Mouse (Mus musculus): ENCODE data around the gene Atp10a.

Atp10a gene

DNA sequence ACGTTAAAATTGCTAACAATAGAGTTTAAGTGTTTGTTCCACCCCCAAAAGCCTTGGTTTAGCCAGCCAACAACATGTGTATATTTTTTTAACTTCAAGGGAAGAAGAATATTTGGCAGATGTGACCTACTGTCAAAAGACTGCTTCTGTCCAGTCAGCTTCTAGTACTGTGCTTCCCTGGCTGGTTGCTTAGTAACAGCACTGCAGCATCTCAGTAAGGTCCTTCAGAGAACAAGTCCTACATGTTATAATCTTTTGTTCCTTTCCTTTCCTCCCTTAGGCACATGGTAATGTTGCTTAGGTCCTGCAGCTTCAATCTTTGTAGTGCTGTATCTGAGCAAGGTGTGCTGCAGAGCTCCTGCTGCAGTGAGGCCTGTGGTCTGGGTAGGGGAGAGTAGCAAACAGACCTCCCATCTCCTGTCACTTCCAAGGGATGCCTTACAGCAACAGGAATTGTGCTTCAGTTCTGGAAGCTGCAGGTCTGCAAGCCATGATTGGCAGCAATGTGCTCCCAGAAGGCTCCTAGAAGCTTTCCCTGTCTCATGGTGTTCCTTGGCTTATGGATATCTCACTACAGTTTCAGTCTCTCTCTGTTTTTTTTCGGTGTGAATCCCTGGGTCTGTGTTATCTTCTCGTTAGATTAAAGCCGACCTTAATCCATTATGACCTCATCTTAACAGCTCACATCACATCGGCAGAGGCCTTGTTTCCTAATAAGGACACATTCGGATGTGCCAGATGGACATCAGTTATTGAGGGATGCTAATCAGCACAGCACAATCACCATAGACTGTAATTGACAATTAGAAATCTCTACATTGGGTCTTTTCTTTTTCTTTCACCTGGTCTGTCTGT is 34.3 kb downstream of the Atp10a start:
- in situ Hi-C loops (cut with MboI, MseI), result no loop called here

DNA sequence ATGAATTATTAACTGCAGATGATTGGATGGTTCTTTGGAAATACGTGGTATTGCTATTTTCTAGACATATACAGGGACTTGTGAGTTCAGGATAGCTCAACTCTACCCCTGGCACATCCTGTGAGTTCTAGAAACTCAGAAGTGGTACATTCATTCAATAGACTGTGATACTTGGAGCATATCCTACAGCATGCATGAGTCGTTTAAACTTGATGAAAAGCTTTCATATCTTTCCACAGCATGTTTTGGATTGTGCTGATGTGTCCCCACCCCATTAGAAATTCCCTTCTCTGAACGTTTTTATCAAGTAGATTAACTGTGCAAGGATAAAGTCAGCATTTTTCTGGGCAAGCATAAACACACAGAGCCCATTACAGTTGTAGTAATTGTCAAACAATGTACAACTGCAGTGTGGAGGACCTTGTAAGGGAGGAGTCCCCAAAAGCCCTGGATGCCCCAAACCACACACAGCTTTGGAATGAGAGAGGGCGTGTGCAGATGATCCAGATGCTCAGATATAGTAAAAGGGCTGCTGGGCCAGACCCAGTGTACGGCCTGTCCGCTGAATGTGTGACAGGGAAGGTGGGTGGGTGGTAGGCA is 35.1 kb downstream of the Atp10a start:
- in situ Hi-C loops (cut with MboI, MseI), result no loop called here

DNA sequence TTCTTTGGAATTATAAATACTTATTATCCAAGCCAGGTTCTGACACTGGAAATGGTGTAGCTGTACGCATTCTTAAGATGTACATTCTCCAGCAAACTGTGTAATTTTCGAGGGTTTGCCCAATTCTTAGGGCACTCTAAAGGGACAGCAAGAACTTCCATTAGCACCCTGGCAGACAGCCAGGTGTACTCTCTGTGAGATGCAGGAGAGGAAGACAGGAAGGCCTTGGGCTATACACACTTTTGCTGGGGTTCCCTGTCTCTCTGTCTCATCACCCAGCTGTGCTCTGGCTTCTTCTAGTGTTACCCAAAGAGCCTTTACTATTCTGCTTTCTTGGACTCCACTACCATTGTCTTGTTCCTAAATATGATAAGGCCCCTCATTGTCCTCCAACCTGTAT is 36.7 kb downstream of the Atp10a start:
- in situ Hi-C loops (cut with MboI, MseI), result no loop called here

DNA sequence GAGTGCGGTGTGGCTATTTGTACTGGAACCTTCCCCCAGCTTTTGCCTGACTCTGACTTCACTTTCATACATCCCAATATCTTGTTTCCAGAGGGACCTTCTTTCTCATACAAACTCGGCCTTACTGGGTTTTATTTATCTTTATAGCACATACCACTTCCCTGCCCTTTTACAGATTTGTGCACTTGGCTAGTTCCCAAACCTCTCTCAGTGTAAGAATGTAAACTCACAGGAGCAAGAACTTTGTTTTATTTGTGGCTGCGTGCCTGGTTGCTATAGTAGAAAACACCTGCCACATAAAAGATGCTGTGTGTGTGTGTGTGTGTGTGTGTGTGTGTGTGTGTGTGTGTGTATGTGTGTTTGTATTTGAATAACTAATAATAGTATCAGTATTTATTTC is 37.4 kb downstream of the Atp10a start:
- in situ Hi-C loops (cut with MboI, MseI), result no loop called here

DNA sequence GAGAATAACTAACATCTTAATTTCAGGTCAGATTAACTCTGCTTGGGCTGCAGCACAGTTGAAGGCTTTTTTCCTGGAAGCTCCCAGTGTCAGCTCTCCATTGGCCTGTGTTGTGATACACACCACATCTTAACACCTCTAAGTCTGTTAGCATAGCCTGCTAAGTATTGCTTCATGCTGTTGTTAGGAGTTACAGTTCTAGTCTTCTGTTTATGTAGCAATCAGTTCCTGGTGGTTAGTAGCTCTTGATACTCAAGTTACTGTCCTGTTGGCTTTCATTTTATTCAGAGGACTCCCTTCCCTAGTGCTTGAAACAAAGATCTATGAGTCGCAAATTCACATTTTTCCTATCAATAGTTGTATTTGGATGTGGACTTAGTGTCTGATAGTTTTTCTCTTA is 39.7 kb downstream of the Atp10a start:
- in situ Hi-C loops (cut with MboI, MseI), result no loop called here

DNA sequence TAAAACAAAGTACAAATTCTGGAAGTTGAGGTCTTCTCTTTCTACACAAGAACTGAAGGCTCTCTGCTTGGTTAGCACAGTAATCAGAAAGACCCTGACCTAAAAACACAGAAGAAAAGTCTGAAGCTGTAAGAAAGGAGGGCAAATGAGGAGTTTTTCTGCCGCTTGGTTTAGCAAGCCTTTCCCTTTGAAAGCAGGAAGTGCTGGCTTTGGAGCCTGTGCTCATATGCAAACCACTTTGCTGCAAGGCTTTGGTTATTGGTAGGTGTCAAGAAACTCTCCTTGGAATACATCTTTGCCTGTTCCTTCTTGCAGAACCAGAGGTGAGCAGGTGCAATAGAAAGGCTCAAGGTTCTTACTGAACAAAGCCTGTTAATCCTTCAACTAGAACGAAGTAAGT is 41.1 kb downstream of the Atp10a start:
- in situ Hi-C loops (cut with MboI, MseI), result no loop called here

DNA sequence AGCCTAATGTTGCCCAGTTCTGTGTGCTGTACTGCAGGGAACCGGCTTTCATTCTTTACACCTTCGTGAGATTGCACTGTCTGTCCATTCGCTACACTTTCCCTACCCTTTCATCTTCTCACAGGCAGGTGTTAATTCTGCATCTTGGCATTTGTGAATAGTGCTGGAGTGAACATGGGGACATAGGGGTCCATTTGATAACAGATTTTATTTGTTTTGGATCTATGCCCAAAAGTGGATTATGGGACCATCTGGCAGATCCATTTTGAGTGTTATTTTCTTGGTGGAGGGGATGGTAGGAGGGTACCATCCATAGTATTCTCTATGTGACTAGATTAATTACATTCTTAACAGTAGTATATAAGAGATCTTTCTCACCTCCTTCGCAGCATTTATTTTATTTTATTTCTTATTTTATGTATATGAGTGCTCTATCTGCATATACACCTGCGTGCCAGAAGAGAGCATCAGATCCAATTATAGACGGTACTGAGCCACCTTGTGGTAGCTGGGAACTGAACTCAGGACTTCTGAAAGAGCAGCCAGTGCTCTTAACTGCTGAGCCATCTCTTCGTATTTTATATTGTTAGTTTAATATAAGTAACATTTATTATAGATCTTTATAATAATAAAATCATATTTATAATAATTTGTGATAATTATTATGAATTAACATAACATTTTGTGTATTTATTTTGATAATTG is 42.9 kb downstream of the Atp10a start:
- in situ Hi-C loops (cut with MboI, MseI), result no loop called here

DNA sequence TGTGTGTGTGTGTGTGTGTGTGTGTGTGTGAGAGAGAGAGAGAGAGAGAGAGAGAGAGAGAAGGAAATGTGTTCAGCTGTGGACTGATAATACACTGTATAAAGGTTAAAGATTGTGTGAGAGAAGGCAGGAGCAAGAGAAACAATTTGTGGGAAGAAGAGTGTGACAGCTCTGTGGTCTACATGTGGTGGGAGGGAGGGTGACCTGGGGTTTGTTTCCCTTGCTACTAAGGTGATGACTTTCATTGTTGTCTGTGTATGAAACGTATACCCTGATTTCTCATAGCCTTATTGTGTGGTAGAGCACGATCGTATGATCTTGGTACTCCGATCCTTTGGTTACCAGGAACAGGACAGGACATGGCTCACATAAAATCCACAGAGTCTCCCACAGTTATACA is 45.3 kb downstream of the Atp10a start:
- in situ Hi-C loops (cut with MboI, MseI), result no loop called here

DNA sequence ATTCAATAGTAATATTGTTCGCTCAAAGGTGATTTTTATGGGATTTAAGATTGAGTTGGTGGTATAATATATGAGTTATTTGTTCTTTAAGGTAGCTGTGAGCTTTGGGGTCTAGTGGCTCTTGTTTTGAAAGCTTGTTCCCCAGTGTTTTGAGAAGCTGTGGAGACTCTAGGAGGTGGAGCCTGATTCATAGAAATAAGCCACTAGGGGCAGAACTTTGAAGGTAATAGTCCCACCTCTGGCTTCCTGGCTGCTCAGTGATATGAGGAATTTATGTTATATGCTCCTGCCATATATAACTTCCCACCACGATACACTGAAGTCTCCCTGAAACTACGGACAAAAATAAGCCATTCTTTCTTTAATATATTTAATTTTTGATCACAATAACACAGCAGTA is 49.2 kb downstream of the Atp10a start:
- in situ Hi-C loops (cut with MboI, MseI), result no loop called here

DNA sequence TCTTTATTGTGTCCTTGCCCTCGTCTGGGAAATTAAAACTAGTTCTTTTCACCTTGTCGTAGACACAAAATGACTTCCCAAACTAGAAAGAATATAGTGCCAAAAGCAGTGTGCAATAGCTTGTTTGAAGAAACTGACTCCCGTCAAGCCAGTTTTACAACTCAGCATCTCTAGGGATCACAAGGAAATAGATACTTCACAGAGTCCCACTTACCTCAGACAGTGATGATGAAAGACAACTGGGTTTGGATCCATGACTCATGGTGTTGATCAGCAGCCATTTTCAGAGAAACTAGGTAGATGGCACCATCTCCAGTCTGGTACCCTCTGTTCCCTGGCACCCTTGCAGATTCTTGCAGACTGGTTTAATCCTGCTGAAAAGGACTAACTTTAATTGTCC is 53.3 kb downstream of the Atp10a start:
- in situ Hi-C loops (cut with MboI, MseI), result no loop called here

DNA sequence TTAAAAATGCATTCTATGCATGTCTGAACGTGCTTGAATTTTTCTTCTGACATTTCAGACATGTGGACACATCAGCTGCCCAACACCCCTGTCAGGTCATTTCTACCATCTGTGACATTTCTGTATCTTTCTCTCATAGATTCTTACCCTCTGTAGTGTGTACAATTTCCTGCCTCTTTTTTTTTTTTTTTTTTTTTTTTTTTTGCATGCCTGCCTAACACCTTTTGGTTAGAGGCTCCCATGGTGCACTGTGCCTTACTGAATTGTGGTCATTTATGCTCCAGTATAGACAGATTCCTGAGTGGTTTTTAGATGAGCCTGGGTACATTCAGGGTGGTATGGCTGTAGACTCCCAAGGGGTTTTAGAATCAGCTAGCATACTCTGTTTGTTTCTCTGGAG is 54.3 kb downstream of the Atp10a start:
- in situ Hi-C loops (cut with MboI, MseI), result no loop called here

DNA sequence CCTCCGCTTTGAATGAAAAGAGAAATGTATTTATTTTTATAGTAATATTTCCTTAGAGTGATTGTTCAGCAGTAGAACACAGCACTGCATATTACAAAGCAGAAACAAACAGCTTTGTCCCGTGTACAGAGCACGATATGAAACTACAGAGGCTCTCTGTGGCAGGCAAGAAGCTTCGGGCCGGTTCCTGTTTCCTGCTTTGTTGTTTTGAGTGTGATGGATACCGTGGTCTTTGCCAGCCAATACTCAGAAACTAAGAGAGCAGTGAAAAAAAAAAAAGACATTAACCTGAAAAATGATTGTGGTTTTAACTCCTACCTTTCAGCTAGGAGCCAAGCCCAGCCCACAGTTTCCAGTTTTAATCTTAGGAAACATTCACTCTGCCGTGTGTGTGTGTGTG is 55.8 kb downstream of the Atp10a start:
- in situ Hi-C loops (cut with MboI, MseI), result no loop called here

DNA sequence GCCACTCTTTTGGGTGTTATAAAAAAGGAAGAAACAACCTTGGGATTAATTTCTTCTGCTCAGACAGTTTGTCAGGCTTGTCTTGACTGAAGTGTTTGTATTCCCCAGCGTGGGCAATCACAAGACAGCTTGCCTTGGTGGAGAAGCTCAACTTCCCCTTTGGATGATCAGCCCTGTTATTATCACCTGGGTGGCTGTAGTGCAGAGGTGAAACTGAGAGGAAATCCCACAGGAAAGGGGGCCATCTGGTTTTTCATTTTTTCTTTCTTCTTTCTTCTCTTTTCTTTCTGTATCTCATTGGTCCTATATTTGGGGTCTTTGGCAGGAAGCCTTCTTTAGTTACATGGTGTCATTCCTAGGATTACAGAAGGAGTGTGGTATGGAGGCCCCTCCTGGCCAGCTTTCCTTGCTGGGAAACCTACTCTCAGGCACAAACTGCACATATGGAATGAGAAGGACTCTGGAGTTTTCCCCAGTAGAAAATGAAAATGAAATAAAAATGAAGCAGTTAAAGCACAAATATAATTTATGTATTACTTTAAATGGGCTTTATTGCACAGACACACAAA is 59.7 kb downstream of the Atp10a start:
- in situ Hi-C loops (cut with MboI, MseI), result no loop called here

DNA sequence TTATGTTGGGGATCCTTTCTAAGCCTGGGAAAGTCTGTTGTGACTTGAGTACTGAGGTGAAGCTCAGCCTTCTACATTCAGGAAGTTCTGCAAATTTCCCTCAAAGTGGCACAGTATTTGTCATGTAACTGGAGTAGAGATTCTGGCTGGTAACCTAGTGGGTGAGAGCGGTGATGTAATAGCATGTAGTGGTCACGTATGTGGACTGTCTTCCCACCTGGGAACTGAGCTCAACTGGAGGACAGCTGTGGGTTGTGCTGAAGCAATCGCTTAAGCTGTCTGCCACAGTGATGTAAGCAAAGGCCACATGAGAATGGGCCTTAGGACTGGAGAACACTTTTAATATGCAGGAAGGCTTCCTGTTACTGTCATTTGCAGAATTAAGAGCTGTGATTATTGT is 60.7 kb downstream of the Atp10a start:
- in situ Hi-C loops (cut with MboI, MseI), result no loop called here

DNA sequence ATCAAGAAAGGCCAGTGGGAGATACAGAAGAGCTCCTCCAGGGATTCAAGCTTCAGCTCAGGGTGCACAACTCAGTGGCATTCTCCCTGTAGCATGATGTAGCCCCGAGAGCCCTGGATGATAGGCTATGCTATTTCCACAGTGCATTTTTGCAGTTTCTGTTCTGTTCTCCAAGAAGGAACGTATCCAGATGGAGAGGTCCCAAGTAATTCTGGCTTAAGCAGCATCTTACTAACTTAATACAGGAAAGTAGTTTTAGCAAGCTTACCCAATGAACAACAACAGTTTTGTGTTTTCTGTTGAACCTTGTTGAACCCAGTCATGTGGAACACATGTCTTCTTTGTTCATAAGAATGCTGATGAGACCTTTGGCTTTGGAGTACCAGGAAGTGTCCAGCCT is 62.6 kb downstream of the Atp10a start:
- in situ Hi-C loops (cut with MboI, MseI), result no loop called here

DNA sequence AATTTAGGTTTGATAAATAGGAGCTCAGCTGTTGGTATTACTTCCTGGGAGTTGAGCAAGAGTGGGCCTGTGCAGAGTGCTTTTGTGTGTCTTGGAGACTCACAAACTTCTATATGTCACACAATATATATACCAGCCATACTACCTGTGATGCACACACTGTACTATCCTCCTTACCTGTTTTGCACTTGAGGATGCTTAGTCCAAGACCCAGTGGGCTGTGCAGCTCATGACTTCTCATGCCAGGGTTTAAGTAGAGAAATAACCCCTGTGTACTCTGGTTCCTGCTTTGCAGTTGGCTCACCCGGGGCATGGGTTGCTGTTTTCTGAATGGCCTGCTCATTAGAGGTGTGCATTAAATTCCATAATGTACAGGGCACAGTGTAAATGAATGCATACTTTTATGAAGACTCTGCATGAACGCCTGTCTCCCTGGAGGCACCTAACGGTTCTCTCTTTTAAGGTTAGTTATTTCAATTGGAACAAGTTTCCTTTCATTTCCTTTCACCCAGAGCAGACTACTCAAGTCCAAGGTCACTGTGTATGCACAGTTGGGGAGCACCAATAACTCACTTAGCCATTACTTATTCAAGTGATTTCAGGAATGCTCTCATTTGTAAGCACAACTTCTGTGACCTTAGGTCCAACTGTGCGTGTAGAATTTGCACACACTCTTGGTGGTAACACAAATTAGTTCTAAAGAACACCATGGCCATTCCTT is 63.4 kb downstream of the Atp10a start:
- in situ Hi-C loops (cut with MboI, MseI), result no loop called here

DNA sequence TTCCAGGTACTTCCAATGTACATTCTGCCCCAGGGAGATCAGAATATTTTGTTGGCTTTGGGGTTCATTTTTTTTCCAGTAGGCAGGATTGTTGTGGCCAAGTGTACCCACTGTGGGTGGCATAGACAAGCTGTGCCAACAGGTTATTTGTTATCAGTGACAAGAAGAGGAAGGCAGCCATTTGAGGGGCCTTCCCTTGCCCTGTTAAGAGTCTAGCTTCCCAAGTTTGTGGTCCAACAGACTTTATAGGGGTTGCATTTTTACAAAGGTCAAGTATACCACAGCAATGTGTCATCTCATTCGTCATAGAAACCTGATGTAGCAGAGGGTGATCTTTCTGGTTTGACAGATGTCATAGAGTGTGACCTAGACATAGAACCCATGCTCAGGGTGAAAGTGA is 66.3 kb downstream of the Atp10a start:
- in situ Hi-C loops (cut with MboI, MseI), result no loop called here

DNA sequence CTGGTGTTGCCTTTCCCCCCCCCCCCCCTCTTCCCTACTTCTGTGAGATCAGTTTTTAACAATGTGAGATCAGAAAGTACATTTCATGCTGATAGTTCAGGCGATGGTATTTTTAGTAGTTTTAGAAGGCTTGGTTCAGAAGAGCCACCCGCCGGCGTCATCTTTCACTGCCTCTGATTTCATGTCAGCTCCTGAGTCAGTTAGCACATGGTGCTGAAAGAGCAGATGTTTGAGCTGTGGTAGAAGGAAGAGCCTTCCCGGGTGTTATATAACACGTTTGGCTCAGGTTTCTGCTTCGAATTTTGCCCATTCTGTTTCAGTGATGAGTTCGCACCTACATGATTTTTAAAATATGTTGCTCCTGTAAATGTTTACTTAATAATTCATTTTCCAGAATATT is 74.2 kb downstream of the Atp10a start:
- in situ Hi-C loops (cut with MboI, MseI), result no loop called here

DNA sequence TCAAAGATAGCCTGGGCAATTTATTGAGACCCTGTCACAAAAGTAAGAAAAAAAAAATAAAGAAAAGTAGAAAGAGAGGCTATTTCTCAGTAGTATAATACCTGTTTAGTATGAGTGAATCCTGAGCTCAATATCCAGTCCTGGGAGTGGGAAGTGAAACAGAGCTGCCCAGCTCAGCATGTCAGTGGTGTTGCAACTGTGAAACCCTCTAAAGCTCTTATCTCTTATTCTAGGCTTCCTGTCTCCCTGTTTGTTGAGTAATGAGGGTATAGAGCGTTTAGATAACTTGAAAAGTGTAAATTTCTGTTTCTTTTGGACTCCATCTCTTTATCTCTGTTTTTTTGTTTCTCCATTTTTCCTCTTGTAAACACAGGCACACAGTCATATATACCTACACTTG is 74.9 kb downstream of the Atp10a start:
- in situ Hi-C loops (cut with MboI, MseI), result no loop called here

DNA sequence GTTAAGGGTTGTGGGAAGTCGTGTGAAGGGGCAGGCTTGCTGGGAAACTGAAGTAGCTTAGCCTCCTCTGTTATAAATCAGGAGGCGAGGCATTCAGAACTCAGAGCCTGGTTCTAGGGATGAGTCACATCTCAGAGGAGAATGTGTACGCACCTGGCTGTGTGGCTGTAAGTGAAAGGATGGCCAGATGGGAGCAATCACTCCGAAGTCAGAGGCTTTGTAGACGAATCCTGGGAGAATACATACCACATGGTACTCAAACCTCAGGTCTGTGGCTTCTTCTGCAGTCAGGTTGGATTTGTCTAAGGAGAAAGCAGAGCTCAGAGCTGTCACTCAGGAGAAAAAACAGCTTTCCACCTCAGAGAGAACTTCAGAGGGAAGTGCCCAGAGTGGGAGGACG is 76.4 kb downstream of the Atp10a start:
- in situ Hi-C loops (cut with MboI, MseI), result no loop called here

DNA sequence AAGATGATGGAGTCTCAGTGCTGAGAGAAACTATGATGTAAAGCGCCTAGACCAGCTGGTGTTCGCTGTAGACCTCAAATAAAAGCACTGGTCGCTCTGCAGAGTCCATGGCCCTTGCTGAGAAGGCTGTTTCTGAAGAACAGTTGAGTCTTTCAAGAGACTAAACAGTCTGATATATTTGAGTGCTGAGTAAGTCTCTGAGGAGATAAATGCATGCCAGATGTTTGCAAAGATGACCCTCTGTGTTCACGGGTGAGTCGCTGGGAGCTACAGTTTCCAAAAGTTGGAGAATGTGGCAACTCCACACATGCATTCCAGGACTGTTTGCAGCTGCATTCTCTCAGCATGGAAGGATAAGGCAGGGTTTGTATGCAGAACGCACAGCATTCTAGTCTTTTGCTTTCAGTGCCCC is 77.5 kb downstream of the Atp10a start:
- in situ Hi-C loops (cut with MboI, MseI), result no loop called here
